Mouse (Mus musculus): ENCODE measurements around the gene Rcan3. TPM values are rescaled to one million over a fixed set of nuclear protein-coding genes. Genes with fewer than 3 reads are reported as not detected.

Gene Rcan3
- polyA plus RNA-seq (2014; fragmentation: Nextera tagmentation; extraction: Ambion mirVana), result 17.7 and 19.0 TPM in 2 replicates

DNA sequence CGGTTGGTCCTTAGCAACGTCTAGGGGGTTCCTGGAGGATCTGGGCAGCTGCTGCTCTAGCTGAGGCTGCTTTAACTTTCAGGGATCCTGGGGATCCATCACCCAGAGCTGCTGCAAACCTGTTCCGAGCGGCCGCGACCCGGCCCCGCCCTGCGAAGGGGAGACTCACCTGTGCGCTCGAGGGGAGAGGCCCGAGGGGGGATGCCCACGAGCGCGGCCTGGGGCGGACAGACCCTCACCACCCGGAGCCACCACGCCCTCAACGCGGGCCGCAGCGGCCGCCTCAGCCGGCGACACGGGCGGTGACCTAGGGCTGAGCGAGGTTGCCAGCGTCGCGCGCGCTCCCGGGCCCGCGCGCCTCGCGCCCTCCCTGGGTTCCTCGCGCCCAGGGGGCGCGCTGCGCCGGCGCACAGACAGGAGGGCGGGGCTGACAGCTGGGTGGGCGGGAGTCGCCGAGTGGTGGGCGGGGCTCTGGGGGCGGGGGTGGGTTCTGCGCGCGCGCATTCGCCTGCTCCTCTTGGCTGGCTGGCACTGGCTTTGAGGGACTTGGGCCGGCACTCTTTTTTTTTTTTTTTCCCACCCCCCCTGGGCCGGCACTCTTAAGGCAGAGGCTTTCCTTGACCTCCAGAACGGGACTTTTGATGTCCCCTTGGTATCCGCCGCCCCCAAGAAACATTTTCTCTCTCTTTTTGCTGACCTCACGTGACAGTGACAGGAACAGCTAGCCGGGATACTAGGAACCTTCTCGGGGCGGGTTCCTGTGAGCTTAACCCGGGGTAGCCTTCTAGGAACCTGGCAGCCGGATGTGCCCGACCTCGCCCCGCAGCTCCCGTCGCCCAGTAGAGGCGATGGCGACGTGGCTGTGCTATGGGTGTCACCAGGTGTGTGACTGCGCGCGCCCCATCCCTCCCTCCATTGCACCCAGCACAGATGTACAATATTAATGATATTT is at the start of gene Rcan3:
Gene Rcan3 (minus strand): TSS at position 411 of the 952 bp plus-strand sequence.
- no peaks in the 10 kb centered on the region for H3K9me3 ChIP-seq (ENCODE audit: control insufficient read depth, low read depth, low read length)
- peak within 1 kb of the TSS; percentile 75 for H3K4me3 ChIP-seq (ENCODE audit: low read depth, low read length)
- H3K4me2 ChIP-seq (replicated peaks; ENCODE audit: low read depth, low read length), result peak within 1 kb of the TSS; percentile 96
- H3K27me3 ChIP-seq (ENCODE audit: control insufficient read depth, insufficient read depth, low read length), result no peaks in the 10 kb centered on the region
- WGBS, result under 1% methylated on average over 59 of the region's 79 CpGs
- peaks cover 8% of the 10 kb centered on the region for H3K4me1 ChIP-seq (ENCODE audit: control insufficient read depth, insufficient read depth, low read length)
- no peaks in the 10 kb centered on the region for H3K36me3 ChIP-seq (ENCODE audit: control insufficient read depth, insufficient read depth, low read length)
- ATAC-seq (ENCODE audit: insufficient number of reproducible peaks, insufficient read depth, low FRiP score, low read depth), result peak; percentile 67
- H3K27ac ChIP-seq (ENCODE audit: low read length), result peak within 1 kb of the TSS; percentile 30; the same call in 1 of the 2 replicates
- peak within 1 kb of the TSS; percentile 58 for H3K9ac ChIP-seq (replicated peaks; ENCODE audit: low read depth, low read length)

DNA sequence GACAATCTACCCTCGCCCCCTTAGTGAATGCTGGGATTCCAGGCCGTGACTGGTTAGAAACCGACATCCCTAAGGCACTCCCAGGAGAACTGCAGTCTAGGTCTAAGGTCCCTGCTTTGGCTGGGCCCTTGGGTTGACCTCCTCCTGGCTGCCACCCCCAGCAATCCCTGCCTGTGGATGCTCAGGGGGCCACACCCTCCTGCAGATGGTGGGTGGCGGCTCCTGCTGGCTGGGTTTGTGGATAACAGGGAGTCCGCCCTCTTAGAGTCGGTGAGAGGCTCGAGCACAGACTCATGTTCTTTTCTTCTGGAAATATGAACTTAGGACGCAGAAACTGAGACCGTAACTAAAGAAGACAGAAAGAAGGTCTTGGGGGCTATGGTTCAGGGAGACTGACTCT is 46.7 kb upstream of the Rcan3 start:
- Histone ChIP-seq H3K9me3 (ENCODE audit: control insufficient read depth, low read depth, low read length) (no peaks in the 10 kb centered on the region), H3K27me3 (ENCODE audit: control insufficient read depth, insufficient read depth, low read length) (no peaks in the 10 kb centered on the region), H3K36me3 (ENCODE audit: control insufficient read depth, insufficient read depth, low read length) (no peaks in the 10 kb centered on the region), H3K27ac (ENCODE audit: low read length) (no peak overlapping the region), H3K4me3 (ENCODE audit: low read depth, low read length) (no peak overlapping the region), H3K4me2 (replicated peaks; ENCODE audit: low read depth, low read length) (no peak overlapping the region), H3K4me1 (ENCODE audit: control insufficient read depth, insufficient read depth, low read length) (no peaks in the 10 kb centered on the region), H3K9ac (replicated peaks; ENCODE audit: low read depth, low read length) (no peak overlapping the region)
- WGBS, result 70% methylated on average over 9 of the region's 9 CpGs
- no peak for ATAC-seq (ENCODE audit: insufficient number of reproducible peaks, insufficient read depth, low FRiP score, low read depth)

DNA sequence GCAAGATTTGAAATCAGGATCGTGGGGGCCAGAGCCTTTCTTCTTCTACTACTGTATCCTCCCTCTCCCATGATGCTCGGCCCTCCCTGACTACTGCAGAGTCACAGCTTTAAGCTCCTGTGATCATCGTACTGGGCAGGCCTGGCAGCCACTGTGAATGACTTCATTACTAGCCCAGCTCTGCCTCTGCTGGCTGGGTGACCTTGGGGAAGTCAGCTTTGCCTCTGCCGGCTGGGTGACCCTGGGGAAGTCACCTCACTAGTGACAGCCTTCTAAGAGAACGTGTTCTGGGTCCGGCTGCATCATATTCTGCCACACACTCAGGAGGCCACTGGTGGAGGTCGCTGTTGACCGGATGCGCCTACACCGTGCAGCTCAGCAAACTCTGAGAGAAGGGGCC is 44.2 kb upstream of the Rcan3 start:
- H3K27ac ChIP-seq (ENCODE audit: low read length), result no peak overlapping the region
- no peaks in the 10 kb centered on the region for H3K9me3 ChIP-seq (ENCODE audit: control insufficient read depth, low read depth, low read length)
- no peaks in the 10 kb centered on the region for H3K27me3 ChIP-seq (ENCODE audit: control insufficient read depth, insufficient read depth, low read length)
- H3K4me1 ChIP-seq (ENCODE audit: control insufficient read depth, insufficient read depth, low read length), result no peaks in the 10 kb centered on the region
- ATAC-seq (ENCODE audit: insufficient number of reproducible peaks, insufficient read depth, low FRiP score, low read depth), result no peak
- H3K4me2 ChIP-seq (replicated peaks; ENCODE audit: low read depth, low read length), result no peak overlapping the region
- WGBS, result 77% methylated on average over 10 of the region's 10 CpGs
- H3K36me3 ChIP-seq (ENCODE audit: control insufficient read depth, insufficient read depth, low read length), result no peaks in the 10 kb centered on the region
- H3K4me3 ChIP-seq (ENCODE audit: low read depth, low read length), result no peak overlapping the region
- no peak overlapping the region for H3K9ac ChIP-seq (replicated peaks; ENCODE audit: low read depth, low read length)

DNA sequence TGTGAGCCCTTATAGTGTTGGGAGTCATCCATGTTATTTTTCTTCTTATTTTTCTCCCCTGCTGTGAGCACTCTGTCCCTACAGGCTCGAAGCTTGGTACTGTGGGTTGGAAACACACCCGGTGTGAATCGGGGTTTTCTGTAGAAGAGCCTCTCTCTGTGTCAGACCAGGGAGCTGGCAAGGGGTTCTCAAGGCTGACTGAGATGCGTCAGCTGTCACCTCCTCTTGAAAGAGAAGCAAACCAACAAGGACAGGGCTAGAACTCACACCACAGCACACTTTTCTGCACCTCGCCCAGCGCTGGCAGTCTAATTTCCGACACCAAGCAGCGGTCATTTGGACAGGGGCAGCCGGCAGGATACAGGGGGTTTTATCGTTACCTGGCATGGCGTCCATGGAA is 29.8 kb upstream of the Rcan3 start:
- H3K4me3 ChIP-seq (ENCODE audit: low read depth, low read length), result no peak overlapping the region
- WGBS, result 92% methylated on average over 11 of the region's 11 CpGs
- no peaks in the 10 kb centered on the region for H3K4me1 ChIP-seq (ENCODE audit: control insufficient read depth, insufficient read depth, low read length)
- no peaks in the 10 kb centered on the region for H3K27me3 ChIP-seq (ENCODE audit: control insufficient read depth, insufficient read depth, low read length)
- no peaks in the 10 kb centered on the region for H3K9me3 ChIP-seq (ENCODE audit: control insufficient read depth, low read depth, low read length)
- no peak for ATAC-seq (ENCODE audit: insufficient number of reproducible peaks, insufficient read depth, low FRiP score, low read depth)
- no peaks in the 10 kb centered on the region for H3K36me3 ChIP-seq (ENCODE audit: control insufficient read depth, insufficient read depth, low read length)
- H3K27ac ChIP-seq (ENCODE audit: low read length), result no peak overlapping the region
- no peak overlapping the region for H3K9ac ChIP-seq (replicated peaks; ENCODE audit: low read depth, low read length)
- no peak overlapping the region for H3K4me2 ChIP-seq (replicated peaks; ENCODE audit: low read depth, low read length)

DNA sequence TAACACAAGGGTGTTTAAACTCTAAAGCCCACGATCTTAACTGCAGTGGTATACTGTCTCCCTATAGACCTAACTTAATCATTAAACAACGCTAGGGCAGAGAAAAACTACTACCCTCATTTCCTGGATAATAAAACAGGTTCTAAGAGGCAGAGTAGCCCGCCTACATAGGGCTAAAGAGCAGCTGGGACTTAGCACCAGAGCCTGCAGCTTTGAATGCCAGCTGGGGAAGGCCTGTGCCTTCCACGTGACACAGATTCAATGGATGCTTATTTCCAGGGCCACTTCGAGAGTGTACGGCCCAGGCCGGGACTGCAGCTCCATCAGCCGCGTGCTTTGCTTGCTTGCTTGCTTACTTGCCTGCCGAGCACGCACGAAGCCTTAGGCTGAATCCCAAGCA is 19.9 kb upstream of the Rcan3 start:
- H3K4me1 ChIP-seq (ENCODE audit: control insufficient read depth, insufficient read depth, low read length), result peaks cover 11% of the 10 kb centered on the region
- 58% methylated on average over 12 of the region's 12 CpGs for WGBS
- H3K27me3 ChIP-seq (ENCODE audit: control insufficient read depth, insufficient read depth, low read length), result no peaks in the 10 kb centered on the region
- ATAC-seq (ENCODE audit: insufficient number of reproducible peaks, insufficient read depth, low FRiP score, low read depth), result no peak
- H3K36me3 ChIP-seq (ENCODE audit: control insufficient read depth, insufficient read depth, low read length), result no peaks in the 10 kb centered on the region
- H3K9ac ChIP-seq (replicated peaks; ENCODE audit: low read depth, low read length), result no peak overlapping the region
- H3K4me3 ChIP-seq (ENCODE audit: low read depth, low read length), result no peak overlapping the region
- H3K27ac ChIP-seq (ENCODE audit: low read length), result no peak overlapping the region; the same call in 1 of the 2 replicates
- no peaks in the 10 kb centered on the region for H3K9me3 ChIP-seq (ENCODE audit: control insufficient read depth, low read depth, low read length)
- H3K4me2 ChIP-seq (replicated peaks; ENCODE audit: low read depth, low read length), result no peak overlapping the region

DNA sequence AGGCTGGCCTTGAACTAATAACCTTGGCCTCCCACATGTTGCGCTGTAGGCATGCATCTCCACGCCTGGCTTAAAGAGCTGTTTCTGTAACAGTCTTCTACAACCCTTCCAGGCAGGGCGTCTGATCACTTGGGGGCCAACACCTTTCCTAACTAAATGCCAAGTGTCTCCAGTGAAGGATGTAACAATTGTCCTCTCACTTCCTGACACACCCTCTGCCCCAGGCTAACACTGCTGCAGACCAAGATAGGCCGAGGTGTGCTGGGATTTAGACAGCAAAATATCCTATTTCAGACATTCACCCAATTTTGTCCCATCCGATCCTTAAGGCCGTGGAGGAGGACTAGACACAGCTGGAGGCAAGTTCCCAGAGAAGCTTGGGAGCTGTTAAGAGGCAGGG is 19.5 kb upstream of the Rcan3 start:
- no peaks in the 10 kb centered on the region for H3K9me3 ChIP-seq (ENCODE audit: control insufficient read depth, low read depth, low read length)
- H3K4me1 ChIP-seq (ENCODE audit: control insufficient read depth, insufficient read depth, low read length), result peaks cover 11% of the 10 kb centered on the region
- H3K27ac ChIP-seq (ENCODE audit: low read length), result no peak overlapping the region; the same call in 1 of the 2 replicates
- no peak overlapping the region for H3K4me3 ChIP-seq (ENCODE audit: low read depth, low read length)
- no peak for ATAC-seq (ENCODE audit: insufficient number of reproducible peaks, insufficient read depth, low FRiP score, low read depth)
- H3K4me2 ChIP-seq (replicated peaks; ENCODE audit: low read depth, low read length), result no peak overlapping the region
- no peaks in the 10 kb centered on the region for H3K27me3 ChIP-seq (ENCODE audit: control insufficient read depth, insufficient read depth, low read length)
- 60% methylated on average over 6 of the region's 6 CpGs for whole genome bisulfite sequencing
- no peak overlapping the region for H3K9ac ChIP-seq (replicated peaks; ENCODE audit: low read depth, low read length)
- H3K36me3 ChIP-seq (ENCODE audit: control insufficient read depth, insufficient read depth, low read length), result no peaks in the 10 kb centered on the region

DNA sequence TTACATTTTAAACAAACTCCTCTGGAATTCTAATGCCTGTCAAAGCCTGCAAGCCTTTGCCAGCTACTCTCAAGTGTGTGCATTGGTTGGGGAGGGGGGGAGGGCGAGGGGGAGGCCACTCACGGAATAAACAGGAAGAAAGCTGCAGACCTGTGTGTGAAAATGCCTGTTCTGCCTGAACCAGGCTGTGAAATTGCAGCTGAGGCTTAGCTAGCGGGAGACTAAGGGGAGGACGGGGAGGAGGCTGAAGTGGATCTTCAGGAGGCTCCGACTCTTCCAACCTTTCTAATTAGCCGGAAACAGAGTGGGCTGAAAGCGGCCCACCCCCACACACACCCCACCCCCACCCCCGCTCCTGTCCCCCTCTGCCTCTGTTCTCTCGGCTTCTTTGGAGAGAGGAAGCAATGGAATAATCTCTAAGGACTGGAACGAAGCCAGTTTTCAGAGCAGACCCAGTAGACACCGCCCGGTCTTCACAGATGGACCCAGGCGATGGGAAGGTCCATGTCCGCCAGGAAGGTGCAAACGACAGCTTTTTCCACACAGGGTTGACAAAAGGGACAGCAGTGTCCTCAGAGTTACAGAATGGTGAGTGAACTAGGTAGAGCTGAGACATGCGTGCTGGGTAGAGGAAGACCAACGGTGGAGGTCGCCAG is 17.8 kb upstream of the Rcan3 start:
- no peaks in the 10 kb centered on the region for H3K36me3 ChIP-seq (ENCODE audit: control insufficient read depth, insufficient read depth, low read length)
- H3K4me2 ChIP-seq (replicated peaks; ENCODE audit: low read depth, low read length), result peak overlapping the region; percentile 28
- H3K4me3 ChIP-seq (ENCODE audit: low read depth, low read length), result no peak overlapping the region
- peak overlapping the region; percentile 67; the same call in 1 of the 2 replicates for H3K27ac ChIP-seq (ENCODE audit: low read length)
- H3K4me1 ChIP-seq (ENCODE audit: control insufficient read depth, insufficient read depth, low read length), result peaks cover 11% of the 10 kb centered on the region
- no peaks in the 10 kb centered on the region for H3K27me3 ChIP-seq (ENCODE audit: control insufficient read depth, insufficient read depth, low read length)
- H3K9ac ChIP-seq (replicated peaks; ENCODE audit: low read depth, low read length), result 0 out of 2 replicates have a peak overlapping the region, but pooled peaks have one; percentile 3
- peak; percentile 33; the same call in 1 of the 2 replicates for ATAC-seq (ENCODE audit: insufficient number of reproducible peaks, insufficient read depth, low FRiP score, low read depth)
- no peaks in the 10 kb centered on the region for H3K9me3 ChIP-seq (ENCODE audit: control insufficient read depth, low read depth, low read length)
- WGBS, result 28% methylated on average over 18 of the region's 18 CpGs

DNA sequence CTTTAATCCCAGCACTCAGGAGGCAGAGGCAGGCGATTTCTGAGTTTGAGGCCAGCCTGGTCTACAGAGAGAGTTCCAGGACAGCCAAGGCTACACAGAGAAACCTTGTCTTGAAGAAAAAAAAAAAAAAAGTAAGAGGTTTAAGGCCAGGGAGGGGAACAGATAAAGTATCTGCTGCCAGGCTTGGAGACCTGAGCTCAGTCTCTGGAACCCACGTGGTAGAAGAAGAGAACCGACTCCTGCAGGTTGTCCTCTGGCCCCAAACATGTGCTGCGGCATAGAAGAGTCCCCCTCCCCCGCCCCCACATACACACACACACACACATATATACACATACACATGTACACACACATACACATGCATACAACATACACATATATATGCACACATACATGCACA is 8.8 kb upstream of the Rcan3 start:
- no peak for ATAC-seq (ENCODE audit: insufficient number of reproducible peaks, insufficient read depth, low FRiP score, low read depth)
- Histone ChIP-seq H3K9ac (replicated peaks; ENCODE audit: low read depth, low read length) (no peak overlapping the region), H3K27ac (ENCODE audit: low read length) (no peak overlapping the region), H3K36me3 (ENCODE audit: control insufficient read depth, insufficient read depth, low read length) (no peaks in the 10 kb centered on the region), H3K27me3 (ENCODE audit: control insufficient read depth, insufficient read depth, low read length) (no peaks in the 10 kb centered on the region), H3K4me3 (ENCODE audit: low read depth, low read length) (no peak overlapping the region), H3K4me1 (ENCODE audit: control insufficient read depth, insufficient read depth, low read length) (peaks cover 3% of the 10 kb centered on the region; the same call in 1 of the 2 replicates), H3K9me3 (ENCODE audit: control insufficient read depth, low read depth, low read length) (no peaks in the 10 kb centered on the region), H3K4me2 (replicated peaks; ENCODE audit: low read depth, low read length) (no peak overlapping the region)
- 79% methylated on average over 5 of the region's 5 CpGs for WGBS

Data from stomach, embryonic 14.5 days (tissue).